Mouse (Mus musculus) intestine, embryonic 16.5 days (tissue): ENCODE results near the gene Amdhd1. TPM values are rescaled to one million over a fixed set of nuclear protein-coding genes. Genes with fewer than 3 reads are reported as not detected.

Experiments used
- ATAC-seq: fragments of 200-750 bp; cut with Nextera tagmentation; 2 replicates; pipeline ENCODE4 v1.8.0; 2017; ENCODE audit warnings: moderate TSS enrichment, moderate library complexity
- H3K27ac ChIP-seq: fragments of 300-500 bp; sonication (generic); 2 replicates; pipeline ENCODE4 v1.5.1; 2014; ENCODE audit warnings: mild to moderate bottlenecking, low read length
- H3K27me3 ChIP-seq: fragments of 300-500 bp; sonication (generic); replicated peaks from 2 replicates; pipeline ENCODE4 v1.6.1; 2014; ENCODE audit warnings: low read length, control low read depth, mixed read lengths; ENCODE audit not compliant: control insufficient read depth, insufficient read depth
- H3K36me3 ChIP-seq: fragments of 300-500 bp; sonication (generic); 2 replicates; pipeline ENCODE4 v1.6.1; 2014; ENCODE audit warnings: low read length, control low read depth; ENCODE audit not compliant: control insufficient read depth, insufficient read depth
- H3K4me1 ChIP-seq: fragments of 300-500 bp; sonication (generic); 2 replicates; pipeline ENCODE4 v1.6.1; 2014; ENCODE audit warnings: low read length, control low read depth, mixed read lengths; ENCODE audit not compliant: control insufficient read depth, insufficient read depth
- H3K4me2 ChIP-seq: fragments of 300-500 bp; sonication (generic); 2 replicates; pipeline ENCODE4 v1.6.1; 2014; ENCODE audit warnings: low read depth, low read length, control low read depth
- H3K4me3 ChIP-seq: fragments of 300-500 bp; sonication (generic); 2 replicates; pipeline ENCODE4 v1.5.1; 2014; ENCODE audit warnings: mild to moderate bottlenecking, low read length
- H3K9ac ChIP-seq: fragments of 300-500 bp; sonication (generic); 2 replicates; pipeline ENCODE4 v1.6.1; 2014; ENCODE audit warnings: low read depth, low read length
- H3K9me3 ChIP-seq: fragments of 300-500 bp; sonication (generic); 2 replicates; pipeline ENCODE4 v1.6.1; 2016; ENCODE audit warnings: low read length, control low read depth; ENCODE audit not compliant: control insufficient read depth
- WGBS: fragments of 180-500 bp; shearing (Covaris S2); extraction: QIAGEN DNeasy Blood & Tissue Kit; methylation state at CpG from one replicate; pipeline ENCODE4 v1.1.7; 2014; 5-methylcytosine and 5-hydroxymethylcytosine counted together
- polyA plus RNA-seq: library from polyadenylated mRNA; unstranded; fragments of >200 nt; fragmentation: Nextera tagmentation; extraction: Ambion mirVana; gene quantifications from 2 replicates; pipeline ENCODE4 v1.2.1, GENCODE M21; 2015

The Amdhd1 gene
- polyA plus RNA-seq, 1 experiment from 2014 or later = 0.95 TPM

DNA sequence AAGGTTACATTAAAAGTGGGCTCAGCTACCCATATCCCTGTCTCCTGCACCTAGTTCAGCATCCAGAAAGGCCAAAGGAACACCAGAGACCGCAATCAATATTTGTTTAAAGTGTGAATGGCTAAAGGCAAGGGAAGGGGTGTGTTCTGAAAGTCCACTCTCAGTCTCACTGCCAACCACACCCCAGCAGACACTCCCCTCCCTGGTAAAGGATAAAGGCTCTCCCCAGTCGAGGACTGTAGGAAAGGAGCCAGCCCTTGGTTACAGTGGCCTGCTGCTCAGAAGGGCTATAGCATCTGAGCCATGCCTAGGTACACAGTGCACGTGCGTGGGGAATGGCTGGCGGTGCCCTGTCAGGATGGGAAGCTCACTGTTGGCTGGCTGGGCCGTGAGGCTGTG is 51.0 kb downstream of the Amdhd1 start:
- no peaks in the 10 kb centered on the region for H3K4me1 ChIP-seq
- ATAC-seq = peak; percentile 59

DNA sequence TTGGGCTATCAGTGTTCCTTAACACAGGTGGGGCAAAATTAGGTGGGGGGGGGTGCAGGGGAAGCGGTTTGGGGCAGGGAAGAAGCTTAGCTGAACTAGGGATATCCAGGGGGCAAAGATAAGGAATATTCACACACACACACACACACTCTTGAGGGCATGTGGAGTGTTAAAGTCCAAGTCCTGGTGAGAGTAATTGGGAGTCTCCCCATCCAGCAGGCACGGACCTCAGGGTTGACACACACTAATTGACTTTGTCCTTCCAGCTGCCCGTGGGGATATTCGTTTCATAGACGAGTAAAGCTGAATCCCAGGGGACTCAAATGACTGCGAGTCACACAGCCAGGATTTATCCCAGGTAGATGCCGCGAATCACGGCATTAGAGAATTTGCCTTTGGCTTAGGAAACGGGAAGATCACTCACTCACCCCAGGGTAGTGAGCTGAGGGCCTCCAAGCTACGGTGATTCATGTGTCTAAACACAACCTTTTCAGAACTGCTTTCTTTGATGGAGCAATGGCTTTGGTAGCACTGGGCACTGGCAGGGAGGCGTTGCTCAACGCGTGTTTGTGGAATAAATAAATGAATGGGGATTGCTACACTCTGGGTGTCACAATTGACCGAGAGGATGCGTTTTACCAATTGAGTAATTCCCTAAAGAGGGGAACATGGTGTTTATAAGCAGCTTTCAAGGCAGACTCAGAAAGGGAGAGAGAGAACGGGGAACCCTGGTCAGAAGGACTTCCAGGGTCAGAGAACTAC is 51.6 kb downstream of the Amdhd1 start, which contains the start of gene Hal:
Gene Hal, plus strand, starts transcription at position 703 of the 762 bp plus-strand sequence.
- H3K36me3 ChIP-seq = 0 out of 2 replicates have a peak, but pooled peaks cover 4% of the 10 kb centered on the region
- ATAC-seq = peak; percentile 57
- WGBS = 58% methylated on average over 17 of the region's 17 CpGs
- no peaks in the 10 kb centered on the region for H3K4me1 ChIP-seq
- H3K9me3 ChIP-seq = no peaks in the 10 kb centered on the region
- H3K27ac ChIP-seq = no peak within 1 kb of the TSS
- no peaks in the 10 kb centered on the region for H3K27me3 ChIP-seq
- no peak within 1 kb of the TSS for H3K4me3 ChIP-seq
- H3K4me2 ChIP-seq = no peak within 1 kb of the TSS
- H3K9ac ChIP-seq = no peak within 1 kb of the TSS

More for the DNA sequence above, 51.0 kb downstream of the Amdhd1 start:
- H3K4me3 ChIP-seq = no peak overlapping the region
- no peak overlapping the region for H3K27ac ChIP-seq
- no peaks in the 10 kb centered on the region for H3K9me3 ChIP-seq
- no peak overlapping the region for H3K9ac ChIP-seq
- no peak overlapping the region for H3K4me2 ChIP-seq
- no peaks in the 10 kb centered on the region for H3K27me3 ChIP-seq
- WGBS = 63% methylated on average over 6 of the region's 6 CpGs
- H3K36me3 ChIP-seq = 0 out of 2 replicates have a peak, but pooled peaks cover 4% of the 10 kb centered on the region

DNA sequence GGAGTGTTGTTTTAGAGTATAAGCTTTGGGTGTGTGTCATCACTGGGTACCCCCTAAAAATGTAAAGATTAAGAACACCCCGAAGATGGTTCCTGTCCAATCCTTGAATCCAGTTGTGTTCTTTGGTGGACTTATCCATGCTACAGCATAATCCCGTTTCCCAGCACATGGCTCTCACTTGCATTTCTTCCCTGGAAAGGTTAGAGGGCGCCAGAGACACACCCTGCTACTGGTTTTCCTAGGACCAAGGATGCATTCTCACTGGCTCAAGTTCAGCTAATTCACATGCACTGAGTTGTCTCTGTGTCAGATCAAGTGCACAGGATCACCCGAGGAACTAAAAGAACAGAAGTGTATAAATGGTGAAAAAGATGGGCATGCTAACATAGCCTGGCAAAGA is 53.2 kb downstream of the Amdhd1 start:
- 0 out of 2 replicates have a peak, but pooled peaks have one; percentile 29 for ATAC-seq
- 25% methylated on average over 4 of the region's 4 CpGs for WGBS
- Histone ChIP-seq H3K27ac (no peak overlapping the region), H3K4me3 (no peak overlapping the region), H3K27me3 (no peaks in the 10 kb centered on the region), H3K4me1 (no peaks in the 10 kb centered on the region), H3K4me2 (no peak overlapping the region), H3K36me3 (peaks cover 10% of the 10 kb centered on the region), H3K9ac (no peak overlapping the region), H3K9me3 (no peaks in the 10 kb centered on the region)

DNA sequence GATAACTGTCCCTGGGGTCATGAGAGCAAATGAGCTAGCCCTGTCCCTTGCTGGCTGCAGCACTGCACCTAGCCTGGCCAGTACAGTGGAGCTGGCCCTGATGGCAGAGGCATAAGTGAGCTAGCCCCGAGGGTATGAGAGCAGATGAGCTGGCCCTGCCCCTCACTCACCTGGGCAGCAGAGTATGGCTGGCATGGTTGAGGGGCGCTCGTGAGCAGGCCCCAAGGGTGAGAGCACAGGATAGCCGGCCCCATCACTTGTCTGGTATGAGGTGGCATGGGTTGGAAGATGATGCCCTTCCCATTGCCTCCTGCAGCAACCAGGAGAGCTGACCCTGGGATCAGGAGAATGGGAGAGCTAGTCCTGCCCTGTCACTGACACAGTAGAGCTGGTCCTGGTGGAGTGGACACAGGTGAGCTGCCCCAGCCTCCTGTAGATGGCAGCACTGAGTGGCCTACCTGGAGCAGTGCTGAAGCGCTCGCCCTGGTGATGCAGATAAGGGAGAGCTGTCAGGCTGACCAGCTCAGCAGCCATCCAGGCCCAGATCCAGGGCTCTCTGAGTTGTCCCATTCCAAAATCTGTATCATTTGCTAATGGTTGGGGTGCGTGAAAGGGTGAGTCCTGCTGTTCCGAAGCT is 54.7 kb downstream of the Amdhd1 start:
- H3K9ac ChIP-seq = no peak overlapping the region
- no peaks in the 10 kb centered on the region for H3K9me3 ChIP-seq
- no peak overlapping the region for H3K27ac ChIP-seq
- WGBS = 77% methylated on average over 8 of the region's 8 CpGs
- H3K4me1 ChIP-seq = no peaks in the 10 kb centered on the region
- peak; percentile 64 for ATAC-seq
- H3K4me2 ChIP-seq = no peak overlapping the region
- H3K27me3 ChIP-seq = no peaks in the 10 kb centered on the region
- H3K36me3 ChIP-seq = peaks cover 13% of the 10 kb centered on the region
- H3K4me3 ChIP-seq = no peak overlapping the region

DNA sequence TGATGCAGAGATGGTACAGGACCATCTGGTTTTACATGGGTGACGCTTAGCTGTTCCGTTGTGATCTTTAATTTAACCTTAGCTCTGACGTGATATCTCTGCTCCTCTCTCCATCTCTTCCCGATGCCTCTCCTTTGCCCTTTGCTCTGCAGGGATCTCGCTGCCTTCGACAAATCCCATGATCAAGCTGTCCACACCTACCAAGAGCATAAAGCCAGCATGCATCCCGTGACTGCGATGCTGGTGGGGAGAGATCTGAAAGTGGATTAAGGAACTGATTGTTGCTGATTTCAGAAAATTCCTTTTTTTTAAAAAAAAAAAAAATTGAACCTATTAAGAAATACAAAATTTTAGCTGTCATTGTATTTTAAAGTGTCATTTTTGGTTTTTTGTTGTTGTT is 55.3 kb downstream of the Amdhd1 start:
- H3K4me3 ChIP-seq = no peak overlapping the region
- no peak for ATAC-seq
- WGBS = 79% methylated on average over 8 of the region's 8 CpGs
- H3K27ac ChIP-seq = no peak overlapping the region
- H3K4me1 ChIP-seq = no peaks in the 10 kb centered on the region
- H3K4me2 ChIP-seq = no peak overlapping the region
- H3K9ac ChIP-seq = no peak overlapping the region
- no peaks in the 10 kb centered on the region for H3K27me3 ChIP-seq
- H3K9me3 ChIP-seq = no peaks in the 10 kb centered on the region
- H3K36me3 ChIP-seq = peaks cover 13% of the 10 kb centered on the region

Other genes starting within 250 kb of the Amdhd1 start
- gene Elk3, start 228.9 kb downstream of the Amdhd1 start, polyA plus RNA-seq = 14.6 and 18.0 TPM in 2 replicates
- gene Lta4h, start 86.6 kb downstream of the Amdhd1 start, polyA plus RNA-seq = 365 and 370 TPM in 2 replicates
- 0.97 and 1.2 TPM in 2 replicates for gene Hal, start 51.3 kb downstream of the Amdhd1 start, polyA plus RNA-seq
- 0.10 and 0.17 TPM in 2 replicates for gene Ccdc38, start 599 bp upstream of the Amdhd1 start, polyA plus RNA-seq
- 88.2 and 94.6 TPM in 2 replicates for gene Snrpf, start 49.7 kb upstream of the Amdhd1 start, polyA plus RNA-seq
- gene Ntn4, start 100.6 kb upstream of the Amdhd1 start, polyA plus RNA-seq = 0.22 and 0.23 TPM in 2 replicates